Mouse (Mus musculus) midbrain, embryonic 12.5 days (tissue): ENCODE measurements around the gene Camta1. TPM values are rescaled to one million over a fixed set of nuclear protein-coding genes. Genes with fewer than 3 reads are reported as not detected.

ENCODE experiments used
- ATAC-seq: fragments of 200-750 bp; cut with Nextera tagmentation; 2 replicates; pipeline ENCODE4 v1.8.0; 2017; ENCODE audit warnings: low read depth, moderate TSS enrichment, moderate library complexity; ENCODE audit not compliant: low FRiP score
- H3K27ac ChIP-seq: fragments of 300-500 bp; sonication (generic); replicated peaks from 2 replicates; pipeline ENCODE4 v1.5.1; 2016; ENCODE audit warnings: mild to moderate bottlenecking
- H3K27me3 ChIP-seq: fragments of 300-500 bp; sonication (generic); 2 replicates; pipeline ENCODE4 v1.6.1; 2016; ENCODE audit warnings: mild to moderate bottlenecking
- H3K36me3 ChIP-seq: fragments of 300-500 bp; sonication (generic); 2 replicates; pipeline ENCODE4 v1.6.1; 2016
- H3K4me1 ChIP-seq: fragments of 300-500 bp; sonication (generic); 2 replicates; pipeline ENCODE4 v1.6.1; 2016
- H3K4me2 ChIP-seq: fragments of 300-500 bp; sonication (generic); replicated peaks from 2 replicates; pipeline ENCODE4 v1.6.1; 2016; ENCODE audit warnings: mild to moderate bottlenecking, moderate library complexity
- H3K4me3 ChIP-seq: fragments of 300-500 bp; sonication (generic); 2 replicates; pipeline ENCODE4 v1.5.1; 2016; ENCODE audit warnings: mild to moderate bottlenecking
- H3K9ac ChIP-seq: fragments of 300-500 bp; sonication (generic); replicated peaks from 2 replicates; pipeline ENCODE4 v1.6.1; 2016; ENCODE audit warnings: mild to moderate bottlenecking, moderate library complexity
- H3K9me3 ChIP-seq: fragments of 300-500 bp; sonication (generic); 2 replicates; pipeline ENCODE4 v1.6.1; 2016; ENCODE audit warnings: mild to moderate bottlenecking
- WGBS: fragments of 180-500 bp; shearing (Covaris S2); methylation state at CpG from one replicate; pipeline ENCODE4 v1.1.7; 2016; 5-methylcytosine and 5-hydroxymethylcytosine counted together
- polyA plus RNA-seq: library from polyadenylated mRNA; unstranded; fragments of >200 nt; fragmentation: Nextera tagmentation; extraction: Ambion mirVana; gene quantifications from 2 replicates; pipeline ENCODE4 v1.2.1, GENCODE M21; 2016

The Camta1 gene
- polyA plus RNA-seq, 1 experiment from 2014 or later, result 135 TPM

GRCm38 (mm10) chr4:151185750-151186149 is 675.9 kb downstream of the Camta1 start:
- no peak for ATAC-seq
- peaks cover 4% of the 10 kb centered on the region for H3K4me1 ChIP-seq
- no peak overlapping the region for H3K4me3 ChIP-seq
- WGBS, result 17% methylated on average over 1 of the region's 1 CpGs
- H3K27me3 ChIP-seq, result peaks cover 37% of the 10 kb centered on the region
- no peak overlapping the region for H3K4me2 ChIP-seq
- H3K9ac ChIP-seq, result no peak overlapping the region
- no peaks in the 10 kb centered on the region for H3K9me3 ChIP-seq
- no peaks in the 10 kb centered on the region for H3K36me3 ChIP-seq
- H3K27ac ChIP-seq, result no peak overlapping the region

DNA sequence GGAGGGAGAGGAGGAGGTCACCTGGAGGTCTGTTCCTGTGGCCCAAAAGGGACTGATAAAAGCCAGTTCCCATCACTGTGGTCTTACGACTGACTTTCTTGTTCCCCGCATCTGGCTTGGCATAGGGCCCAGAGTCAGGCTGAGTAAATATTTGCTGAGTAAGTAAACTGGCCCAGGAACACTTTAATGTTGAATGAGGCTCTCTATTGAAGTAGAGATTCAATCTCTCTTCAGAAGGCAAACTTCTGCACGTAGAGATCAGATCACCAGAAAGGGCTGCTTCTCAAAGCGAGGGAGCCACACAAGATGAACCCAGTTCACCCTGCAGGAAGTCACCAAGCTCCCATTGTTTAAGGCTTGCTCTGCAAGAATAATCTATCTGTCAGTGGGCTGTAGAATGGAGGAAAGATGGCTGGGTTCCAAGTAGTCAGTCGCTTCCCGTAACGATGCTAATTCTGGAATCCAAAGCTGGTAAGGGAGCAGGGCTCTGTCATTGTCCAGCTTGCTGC is 681.2 kb downstream of the Camta1 start:
- peaks cover 42% of the 10 kb centered on the region for H3K27me3 ChIP-seq
- no peaks in the 10 kb centered on the region for H3K36me3 ChIP-seq
- no peak overlapping the region for H3K9ac ChIP-seq
- H3K4me2 ChIP-seq, result no peak overlapping the region
- H3K4me1 ChIP-seq, result peaks cover 25% of the 10 kb centered on the region
- no peak for ATAC-seq
- H3K9me3 ChIP-seq, result no peaks in the 10 kb centered on the region
- H3K27ac ChIP-seq, result no peak overlapping the region
- WGBS, result 50% methylated on average over 7 of the region's 7 CpGs
- no peak overlapping the region for H3K4me3 ChIP-seq

GRCm38 (mm10) chr4:151179639-151180038 is 682.0 kb downstream of the Camta1 start:
- 58% methylated on average over 3 of the region's 3 CpGs for WGBS
- Histone ChIP-seq H3K4me3 (no peak overlapping the region), H3K36me3 (no peaks in the 10 kb centered on the region), H3K9ac (no peak overlapping the region), H3K27me3 (peaks cover 36% of the 10 kb centered on the region), H3K27ac (no peak overlapping the region), H3K4me2 (no peak overlapping the region), H3K9me3 (no peaks in the 10 kb centered on the region), H3K4me1 (peaks cover 25% of the 10 kb centered on the region)
- ATAC-seq, result no peak

GRCm38 (mm10) chr4:151178970-151179378 is 682.7 kb downstream of the Camta1 start:
- Histone ChIP-seq H3K4me2 (no peak overlapping the region), H3K4me1 (peaks cover 25% of the 10 kb centered on the region), H3K27me3 (peaks cover 29% of the 10 kb centered on the region), H3K36me3 (no peaks in the 10 kb centered on the region), H3K9me3 (no peaks in the 10 kb centered on the region), H3K9ac (no peak overlapping the region), H3K27ac (no peak overlapping the region; the same call in 1 of the 2 replicates), H3K4me3 (no peak overlapping the region)
- no peak for ATAC-seq
- WGBS, result 52% methylated on average over 8 of the region's 8 CpGs

DNA sequence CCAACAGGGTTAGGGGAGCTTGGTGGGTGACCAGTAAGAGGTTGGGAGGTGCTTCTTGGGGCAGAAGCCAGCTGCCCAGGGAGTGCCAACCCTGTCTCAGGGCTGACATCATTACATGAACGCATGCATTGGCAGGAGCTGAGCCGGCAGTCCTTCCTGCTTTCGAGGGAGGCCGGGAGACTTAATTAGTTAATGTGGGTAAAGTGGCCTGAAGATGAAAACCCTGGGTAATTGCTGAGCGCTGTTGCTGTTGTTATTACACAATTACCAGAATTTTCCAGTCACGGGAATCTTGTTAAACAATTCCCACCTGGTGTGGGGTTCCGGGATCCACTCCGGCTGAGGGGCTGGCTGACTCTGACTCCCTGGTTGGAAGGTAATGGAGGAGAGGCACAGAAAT is 689.1 kb downstream of the Camta1 start:
- Histone ChIP-seq H3K9ac (no peak overlapping the region), H3K4me1 (peaks cover 12% of the 10 kb centered on the region), H3K27ac (no peak overlapping the region), H3K4me3 (no peak overlapping the region), H3K9me3 (no peaks in the 10 kb centered on the region), H3K27me3 (peaks cover 20% of the 10 kb centered on the region), H3K4me2 (no peak overlapping the region), H3K36me3 (no peaks in the 10 kb centered on the region)
- no peak for ATAC-seq
- 72% methylated on average over 8 of the region's 8 CpGs for WGBS

GRCm38 (mm10) chr4:151171117-151171516 is 690.6 kb downstream of the Camta1 start:
- H3K9ac ChIP-seq, result no peak overlapping the region
- ATAC-seq, result no peak
- no peak overlapping the region for H3K27ac ChIP-seq
- WGBS, result 83% methylated on average over 3 of the region's 3 CpGs
- no peaks in the 10 kb centered on the region for H3K9me3 ChIP-seq
- no peaks in the 10 kb centered on the region for H3K36me3 ChIP-seq
- no peak overlapping the region for H3K4me2 ChIP-seq
- H3K4me1 ChIP-seq, result peaks cover 12% of the 10 kb centered on the region
- peaks cover 24% of the 10 kb centered on the region for H3K27me3 ChIP-seq
- H3K4me3 ChIP-seq, result no peak overlapping the region

GRCm38 (mm10) chr4:151170658-151171057 is 691.0 kb downstream of the Camta1 start:
- Histone ChIP-seq H3K27ac (no peak overlapping the region), H3K4me2 (no peak overlapping the region)
- ATAC-seq, result no peak

DNA sequence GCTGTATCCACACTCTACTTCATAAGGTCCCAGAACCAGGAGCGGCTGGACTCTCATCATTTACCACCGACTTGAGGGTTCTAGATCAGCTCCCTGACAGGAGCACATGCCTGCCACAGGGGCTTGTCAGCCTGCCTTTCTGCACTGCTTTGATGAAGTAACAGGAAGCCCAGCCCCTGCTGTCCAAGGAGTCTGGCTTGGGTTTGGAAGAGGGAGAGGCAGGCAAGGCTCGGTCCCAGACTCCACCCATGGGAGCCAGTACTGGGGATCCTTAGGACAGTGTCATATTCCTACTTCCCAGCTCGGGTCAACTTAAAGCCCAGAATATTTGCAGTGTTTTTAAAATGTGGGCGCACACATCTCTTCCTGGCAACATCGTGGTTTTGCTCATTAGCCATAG is 694.7 kb downstream of the Camta1 start:
- H3K9me3 ChIP-seq, result no peaks in the 10 kb centered on the region
- H3K27ac ChIP-seq, result no peak overlapping the region
- H3K4me3 ChIP-seq, result no peak overlapping the region
- H3K36me3 ChIP-seq, result no peaks in the 10 kb centered on the region
- H3K4me2 ChIP-seq, result no peak overlapping the region
- peaks cover 17% of the 10 kb centered on the region for H3K4me1 ChIP-seq
- H3K9ac ChIP-seq, result no peak overlapping the region
- ATAC-seq, result no peak
- 92% methylated on average over 6 of the region's 6 CpGs for WGBS
- peaks cover 43% of the 10 kb centered on the region for H3K27me3 ChIP-seq

More at GRCm38 (mm10) chr4:151170658-151171057, 691.0 kb downstream of the Camta1 start:
- Histone ChIP-seq H3K4me1 (peaks cover 17% of the 10 kb centered on the region), H3K36me3 (no peaks in the 10 kb centered on the region), H3K9ac (no peak overlapping the region), H3K27me3 (peaks cover 23% of the 10 kb centered on the region), H3K9me3 (no peaks in the 10 kb centered on the region), H3K4me3 (no peak overlapping the region)
- WGBS, result 74% methylated on average over 18 of the region's 18 CpGs

GRCm38 (mm10) chr4:151165539-151165938 is 696.1 kb downstream of the Camta1 start:
- Histone ChIP-seq H3K27ac (no peak overlapping the region), H3K9ac (no peak overlapping the region), H3K27me3 (peaks cover 49% of the 10 kb centered on the region), H3K4me2 (no peak overlapping the region), H3K9me3 (no peaks in the 10 kb centered on the region), H3K4me1 (peaks cover 7% of the 10 kb centered on the region), H3K4me3 (no peak overlapping the region), H3K36me3 (no peaks in the 10 kb centered on the region)
- no peak for ATAC-seq
- WGBS, result 17% methylated on average over 10 of the region's 10 CpGs

- 79% methylated on average over 1 of the region's 1 CpGs for WGBS
- Histone ChIP-seq H3K36me3 (no peaks in the 10 kb centered on the region), H3K9ac (no peak overlapping the region), H3K27me3 (peaks cover 60% of the 10 kb centered on the region), H3K9me3 (no peaks in the 10 kb centered on the region), H3K27ac (no peak overlapping the region), H3K4me2 (no peak overlapping the region), H3K4me1 (peaks cover 4% of the 10 kb centered on the region; the same call in 1 of the 2 replicates), H3K4me3 (no peak overlapping the region)
- no peak for ATAC-seq
Observed at GRCm38 (mm10) chr4:151164309-151164708, 697.4 kb downstream of the Camta1 start.

DNA sequence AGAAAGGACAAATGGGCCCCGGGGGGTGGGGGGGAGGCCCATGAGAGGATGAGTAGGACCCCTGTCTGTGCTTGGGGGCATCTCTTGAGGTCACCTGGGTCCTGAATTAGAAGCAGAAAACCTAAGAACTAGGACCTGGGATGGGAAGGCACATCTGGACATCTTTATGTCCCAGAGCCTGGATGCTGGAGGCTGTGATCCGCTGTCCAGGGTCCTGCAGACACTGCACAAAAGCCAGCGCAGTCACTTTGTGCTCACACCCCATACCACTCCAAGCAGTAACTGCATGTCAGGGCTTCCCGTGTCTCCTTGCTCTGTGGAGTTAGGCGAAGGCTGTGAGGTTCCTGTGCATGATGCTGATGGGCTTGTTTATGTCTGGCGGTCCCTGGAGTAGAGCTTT is 699.8 kb downstream of the Camta1 start:
- no peak for ATAC-seq
- 38% methylated on average over 6 of the region's 6 CpGs for WGBS
- Histone ChIP-seq H3K27ac (no peak overlapping the region), H3K36me3 (no peaks in the 10 kb centered on the region), H3K9me3 (no peaks in the 10 kb centered on the region), H3K27me3 (peaks cover 52% of the 10 kb centered on the region), H3K4me2 (no peak overlapping the region), H3K9ac (no peak overlapping the region), H3K4me1 (peaks cover 4% of the 10 kb centered on the region; the same call in 1 of the 2 replicates), H3K4me3 (no peak overlapping the region)

- Histone ChIP-seq H3K4me1 (peaks cover 3% of the 10 kb centered on the region; the same call in 1 of the 2 replicates), H3K4me3 (no peak overlapping the region), H3K4me2 (no peak overlapping the region), H3K9me3 (no peaks in the 10 kb centered on the region), H3K27me3 (peaks cover 56% of the 10 kb centered on the region), H3K36me3 (no peaks in the 10 kb centered on the region), H3K9ac (no peak overlapping the region), H3K27ac (no peak overlapping the region)
- WGBS, result 70% methylated on average over 4 of the region's 4 CpGs
- ATAC-seq, result no peak
Observed at GRCm38 (mm10) chr4:151160932-151161331, 700.7 kb downstream of the Camta1 start.

DNA sequence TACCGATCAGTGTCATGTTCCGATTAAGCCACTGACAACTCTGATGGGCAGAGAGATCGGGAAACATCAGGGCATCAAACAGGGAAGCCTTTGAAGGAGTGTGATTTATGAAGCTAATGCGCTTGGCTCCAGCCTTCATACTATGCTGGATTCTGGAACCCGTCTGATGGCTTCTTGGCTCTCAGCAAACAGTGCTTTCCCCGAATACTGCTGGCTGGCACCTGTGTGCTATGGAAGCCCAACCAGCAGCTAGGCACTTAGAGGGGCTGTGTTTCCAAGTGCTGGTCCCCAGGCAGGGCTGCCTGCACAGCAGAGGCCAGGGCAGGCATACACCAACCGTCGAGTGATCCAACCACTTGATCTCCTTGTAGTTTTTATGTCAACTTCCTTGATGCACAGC is 701.2 kb downstream of the Camta1 start:
- Histone ChIP-seq H3K4me1 (no peaks in the 10 kb centered on the region), H3K9ac (no peak overlapping the region), H3K27me3 (peaks cover 60% of the 10 kb centered on the region), H3K4me2 (no peak overlapping the region), H3K27ac (no peak overlapping the region), H3K36me3 (no peaks in the 10 kb centered on the region), H3K9me3 (no peaks in the 10 kb centered on the region), H3K4me3 (no peak overlapping the region)
- 83% methylated on average over 8 of the region's 8 CpGs for WGBS
- no peak for ATAC-seq
